Mouse (Mus musculus): Measurements from ENCODE around the gene Tmem81. TPM values are rescaled to one million over a fixed set of nuclear protein-coding genes. Genes with fewer than 3 reads are reported as not detected.

The Tmem81 gene
- polyA plus RNA-seq, 1 experiment = 3.1 TPM

DNA sequence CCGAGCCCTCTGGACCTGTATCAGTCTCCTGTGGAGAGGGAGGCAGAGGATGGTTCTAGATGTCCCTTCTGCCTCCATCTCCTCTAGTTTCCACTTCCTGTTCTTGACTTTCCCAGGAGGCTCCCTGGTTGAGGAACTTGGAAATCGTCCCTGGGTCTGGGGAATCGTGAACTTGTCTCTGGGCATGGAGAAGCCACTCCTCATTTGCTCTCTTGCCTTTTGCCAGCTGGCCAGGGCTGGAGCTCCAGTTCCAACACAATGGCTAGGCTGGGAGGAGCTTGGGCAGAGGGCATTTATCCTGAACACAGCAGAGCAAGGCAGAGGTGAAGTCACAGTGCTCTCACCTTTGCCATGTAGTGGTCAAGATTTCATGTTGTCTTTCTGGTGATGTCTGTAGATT, 30.4 kb downstream of the Tmem81 start:
- Histone ChIP-seq H3K4me1 (ENCODE audit: control insufficient read depth, insufficient read depth, insufficient read length) (peaks cover 19% of the 10 kb centered on the region), H3K4me3 (ENCODE audit: extremely low read depth, insufficient read depth, insufficient read length) (no peak overlapping the region), H3K36me3 (ENCODE audit: control insufficient read depth, insufficient read depth, low read length) (no peaks in the 10 kb centered on the region), H3K27me3 (ENCODE audit: control insufficient read depth, insufficient read depth, low read length) (peaks cover 6% of the 10 kb centered on the region), H3K27ac (ENCODE audit: insufficient read depth, low read length) (no peak overlapping the region)
- 57% methylated on average over 3 of the region's 3 CpGs for WGBS
- DNase-seq (ENCODE audit: low read depth in 1 of 2, low spot score in 2 of 2) = no peak
- TF ChIP-seq CTCF (IDR thresholded peaks at IDR 0.05; ENCODE audit: extremely low read depth, insufficient read depth, insufficient read length, insufficient replicate concordance) (no peak), POLR2A (IDR thresholded peaks at IDR 0.05; ENCODE audit: low read depth, low read length) (no peak)

- no peak overlapping the region for H3K27ac ChIP-seq (ENCODE audit: insufficient read depth, low read length)
- 88% methylated on average over 5 of the region's 5 CpGs for WGBS
- TF ChIP-seq POLR2A (IDR thresholded peaks at IDR 0.05; ENCODE audit: low read depth, low read length) = no peak
- no peak for TF ChIP-seq CTCF (IDR thresholded peaks at IDR 0.05; ENCODE audit: extremely low read depth, insufficient read depth, insufficient read length, insufficient replicate concordance)
- peaks cover 20% of the 10 kb centered on the region for H3K4me1 ChIP-seq (ENCODE audit: control insufficient read depth, insufficient read depth, insufficient read length)
- no peak overlapping the region for H3K4me3 ChIP-seq (ENCODE audit: extremely low read depth, insufficient read depth, insufficient read length)
- DNase-seq (ENCODE audit: low read depth in 1 of 2, low spot score in 2 of 2) = no peak
- H3K36me3 ChIP-seq (ENCODE audit: control insufficient read depth, insufficient read depth, low read length) = no peaks in the 10 kb centered on the region
- H3K27me3 ChIP-seq (ENCODE audit: control insufficient read depth, insufficient read depth, low read length) = peaks cover 6% of the 10 kb centered on the region
These were observed 31.7 kb downstream of the Tmem81 start for GRCm38 (mm10) chr1:132537736-132538135.

DNA sequence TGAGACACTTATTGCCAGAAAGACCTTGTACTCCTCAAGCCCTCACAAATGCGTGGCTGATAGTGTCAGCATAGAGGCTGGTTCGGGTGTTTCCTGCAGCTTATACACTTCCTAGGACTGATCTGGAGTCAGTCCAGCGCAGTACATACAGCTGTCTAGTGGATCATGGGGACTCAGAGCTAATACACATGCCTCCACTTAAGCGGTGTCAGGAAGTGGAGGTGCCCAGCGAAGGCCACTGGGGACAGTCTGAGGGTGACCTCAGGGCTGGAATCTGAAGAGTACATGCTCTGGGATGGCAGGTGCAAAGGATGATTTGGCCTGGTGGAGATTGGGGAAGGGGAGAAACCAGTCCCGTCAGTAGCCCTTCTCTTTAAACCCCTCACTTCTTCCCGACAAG, 34.7 kb downstream of the Tmem81 start:
- peaks cover 9% of the 10 kb centered on the region for H3K27me3 ChIP-seq (ENCODE audit: control insufficient read depth, insufficient read depth, low read length)

GRCm38 (mm10) chr1:132541171-132541823, 35.3 kb downstream of the Tmem81 start:
- no peaks in the 10 kb centered on the region for H3K36me3 ChIP-seq (ENCODE audit: control insufficient read depth, insufficient read depth, low read length)
- no peak overlapping the region for H3K27ac ChIP-seq (ENCODE audit: insufficient read depth, low read length)
- no peak for TF ChIP-seq CTCF (IDR thresholded peaks at IDR 0.05; ENCODE audit: extremely low read depth, insufficient read depth, insufficient read length, insufficient replicate concordance)
- TF ChIP-seq POLR2A (IDR thresholded peaks at IDR 0.05; ENCODE audit: low read depth, low read length) = no peak
- no peak overlapping the region for H3K4me3 ChIP-seq (ENCODE audit: extremely low read depth, insufficient read depth, insufficient read length)
- 5% methylated on average over 14 of the region's 14 CpGs for WGBS
- H3K4me1 ChIP-seq (ENCODE audit: control insufficient read depth, insufficient read depth, insufficient read length) = peaks cover 5% of the 10 kb centered on the region
- peaks cover 9% of the 10 kb centered on the region for H3K27me3 ChIP-seq (ENCODE audit: control insufficient read depth, insufficient read depth, low read length)
- DNase-seq (ENCODE audit: low read depth in 1 of 2, low spot score in 2 of 2) = peak in 1 of 2 experiments; percentile 42

More for the DNA sequence above, 34.7 kb downstream of the Tmem81 start:
- H3K4me3 ChIP-seq (ENCODE audit: extremely low read depth, insufficient read depth, insufficient read length) = no peak overlapping the region
- no peak for TF ChIP-seq CTCF (IDR thresholded peaks at IDR 0.05; ENCODE audit: extremely low read depth, insufficient read depth, insufficient read length, insufficient replicate concordance)
- no peak for TF ChIP-seq POLR2A (IDR thresholded peaks at IDR 0.05; ENCODE audit: low read depth, low read length)
- H3K4me1 ChIP-seq (ENCODE audit: control insufficient read depth, insufficient read depth, insufficient read length) = peaks cover 5% of the 10 kb centered on the region
- H3K36me3 ChIP-seq (ENCODE audit: control insufficient read depth, insufficient read depth, low read length) = no peaks in the 10 kb centered on the region
- no peak overlapping the region for H3K27ac ChIP-seq (ENCODE audit: insufficient read depth, low read length)
- no peak for DNase-seq (ENCODE audit: low read depth in 1 of 2, low spot score in 2 of 2)
- WGBS = 46% methylated on average over 7 of the region's 7 CpGs

DNA sequence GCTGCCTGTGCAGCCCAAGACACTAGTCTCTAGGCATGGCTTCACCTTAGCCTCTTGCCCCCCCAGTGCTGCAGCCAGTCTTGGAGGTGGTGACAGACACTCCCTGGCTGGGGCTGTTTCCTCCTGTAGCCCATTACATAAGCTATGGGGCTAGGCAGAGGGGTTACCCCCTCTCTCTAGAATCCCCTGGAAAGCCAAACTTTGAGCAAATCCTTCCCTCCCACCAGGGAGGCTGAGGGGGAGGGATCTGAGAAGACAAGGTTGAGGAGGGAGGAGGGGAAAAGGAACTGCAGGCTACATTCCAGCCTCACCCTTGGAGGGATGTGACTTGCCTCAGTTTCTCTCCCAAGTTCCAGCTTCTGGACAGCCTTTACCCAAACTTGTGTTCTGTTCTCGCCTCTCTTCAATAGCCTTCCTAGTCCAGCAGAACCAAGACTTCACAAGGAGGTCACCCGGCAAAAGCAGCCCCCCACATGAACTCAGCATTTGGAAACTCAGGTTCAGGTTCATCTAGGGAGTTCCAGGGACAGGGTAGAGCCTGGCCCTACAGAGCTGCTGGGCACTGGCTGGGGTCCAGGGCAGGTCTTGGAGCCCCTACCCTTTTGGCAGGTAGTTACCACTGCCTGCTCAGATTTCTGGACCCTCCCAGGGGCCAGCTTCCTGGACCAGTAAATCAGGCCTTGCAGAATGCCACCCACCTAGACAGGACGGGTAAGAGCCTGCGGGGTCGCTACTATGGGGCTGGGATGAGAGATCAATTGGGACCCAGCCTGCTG, 36.0 kb downstream of the Tmem81 start:
- Histone ChIP-seq H3K4me1 (ENCODE audit: control insufficient read depth, insufficient read depth, insufficient read length) (peaks cover 5% of the 10 kb centered on the region), H3K36me3 (ENCODE audit: control insufficient read depth, insufficient read depth, low read length) (no peaks in the 10 kb centered on the region), H3K27ac (ENCODE audit: insufficient read depth, low read length) (no peak overlapping the region), H3K4me3 (ENCODE audit: extremely low read depth, insufficient read depth, insufficient read length) (no peak overlapping the region), H3K27me3 (ENCODE audit: control insufficient read depth, insufficient read depth, low read length) (peaks cover 9% of the 10 kb centered on the region)
- 17% methylated on average over 5 of the region's 5 CpGs for WGBS
- DNase-seq (ENCODE audit: low read depth in 1 of 2, low spot score in 2 of 2) = no peak
- TF ChIP-seq CTCF (IDR thresholded peaks at IDR 0.05; ENCODE audit: extremely low read depth, insufficient read depth, insufficient read length, insufficient replicate concordance) (no peak), POLR2A (IDR thresholded peaks at IDR 0.05; ENCODE audit: low read depth, low read length) (no peak)

GRCm38 (mm10) chr1:132542762-132543306, 36.8 kb downstream of the Tmem81 start, which contains the start of gene Cntn2:
Cntn2 (minus strand) TSS chr1:132543256.
- Histone ChIP-seq H3K27me3 (ENCODE audit: control insufficient read depth, insufficient read depth, low read length) (peaks cover 9% of the 10 kb centered on the region), H3K4me1 (ENCODE audit: control insufficient read depth, insufficient read depth, insufficient read length) (peaks cover 5% of the 10 kb centered on the region), H3K36me3 (ENCODE audit: control insufficient read depth, insufficient read depth, low read length) (no peaks in the 10 kb centered on the region), H3K4me3 (ENCODE audit: extremely low read depth, insufficient read depth, insufficient read length) (no peak within 1 kb of the TSS), H3K27ac (ENCODE audit: insufficient read depth, low read length) (no peak within 1 kb of the TSS)
- no peak for DNase-seq (ENCODE audit: low read depth in 1 of 2, low spot score in 2 of 2)
- TF ChIP-seq POLR2A (IDR thresholded peaks at IDR 0.05; ENCODE audit: low read depth, low read length) (no peak), CTCF (IDR thresholded peaks at IDR 0.05; ENCODE audit: extremely low read depth, insufficient read depth, insufficient read length, insufficient replicate concordance) (no peak)
- 11% methylated on average over 30 of the region's 30 CpGs for WGBS
